Comparison of ENCODE assay signal across 8 mouse cellular contexts in the genomic region with DNA sequence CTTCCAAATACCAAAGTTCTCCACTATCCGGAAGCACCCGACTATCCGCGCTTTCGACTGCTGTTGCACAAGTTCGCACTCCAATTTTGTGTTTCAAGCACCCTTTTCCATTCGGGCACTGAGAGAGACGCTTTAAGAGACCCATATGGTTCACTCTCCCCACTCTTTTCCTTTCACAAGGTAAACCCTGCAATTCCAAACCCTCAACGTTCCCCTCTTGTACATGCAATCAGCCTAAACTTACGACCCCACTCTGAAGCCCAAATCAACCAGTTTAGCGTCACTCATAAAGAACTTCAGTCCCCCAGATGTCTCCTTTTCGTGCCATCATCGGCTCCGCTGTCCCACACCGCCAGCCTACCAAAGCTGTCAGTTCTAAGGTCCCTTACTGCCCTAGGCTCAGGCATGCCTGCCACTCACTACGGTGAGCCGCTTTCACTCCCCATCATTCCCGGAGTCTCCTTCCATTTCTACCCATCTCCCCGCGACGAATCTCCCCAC. TPM values are rescaled to one million over a fixed set of nuclear protein-coding genes. Genes with fewer than 3 reads are reported as not detected.
DNase-seq lines count a peak whose midpoint lies in the region; ATAC-seq lines count a peak whose summit lies in the region.

No protein-coding gene starts in this region.

- peaks cover 3% of the 10 kb centered on the region; the same call in 1 of the 2 replicates for H3K36me3 ChIP-seq in forebrain, embryonic 11.5 days (ENCODE audit: control insufficient read depth, insufficient read depth, low read length)
- peaks cover 4% of the 10 kb centered on the region; the same call in 1 of the 2 replicates for H3K36me3 ChIP-seq in macrophage (ENCODE audit: inconsistent target)

- H3K4me2 ChIP-seq in forebrain, embryonic 11.5 days (ENCODE audit: low read depth, low read length, severe bottlenecking), result peak overlapping the region; percentile 84

- no peaks in the 10 kb centered on the region for H3K27me3 ChIP-seq in forebrain, embryonic 11.5 days (ENCODE audit: control insufficient read depth, insufficient read depth, low read length)

- H3K4me1 ChIP-seq in forebrain, embryonic 11.5 days (replicated peaks; ENCODE audit: control insufficient read depth, insufficient read depth, low read length), result peaks cover 8% of the 10 kb centered on the region

- DNase-seq in adrenal gland, adult 2 months, result peak; percentile 25
- DNase-seq in adrenal gland, postnatal 25 days, result no peak
- peak; percentile 10 to 11 for DNase-seq in CD8-positive naive resting alpha-beta T cell, adult 2 months (ENCODE audit: low read depth in 2 of 2, low spot score in 2 of 2)
- DNase-seq in forebrain, embryonic 11.5 days (ENCODE audit: low spot score), result no peak
- DNase-seq in kidney, adult 9 months, result peak; percentile 27
- peak; percentile 17 for DNase-seq in thymus, postnatal 25 days
- DNase-seq in gastrocnemius, adult 8-10 months (ENCODE audit: low spot score in 2 of 2), result no peak

- ATAC-seq in forebrain, embryonic 11.5 days (replicated peaks; ENCODE audit: low FRiP score), result no peak

- H3K27ac ChIP-seq in forebrain, embryonic 11.5 days (ENCODE audit: low read depth, low read length), result peak overlapping the region; percentile 80; the same call in 1 of the 2 replicates
- H3K27ac ChIP-seq in macrophage, result peak overlapping the region; percentile 21

- under 1% methylated on average over 21 of the region's 21 CpGs for WGBS in forebrain, embryonic 11.5 days
- 2% methylated on average over 21 of the region's 21 CpGs for WGBS in macrophage (ENCODE audit: missing documents)

- no peaks in the 10 kb centered on the region for H3K9me3 ChIP-seq in forebrain, embryonic 11.5 days (ENCODE audit: control insufficient read depth, low read length)

- H3K4me3 ChIP-seq in forebrain, embryonic 11.5 days (ENCODE audit: low read depth, low read length), result peak overlapping the region; percentile 86
- peak overlapping the region; percentile 60 for H3K4me3 ChIP-seq in macrophage (ENCODE audit: inconsistent target)

- peak overlapping the region; percentile 77 for H3K9ac ChIP-seq in forebrain, embryonic 11.5 days (ENCODE audit: low read length)

- peaks cover 90% of the 10 kb centered on the region for H3K79me2 ChIP-seq in macrophage (ENCODE audit: inconsistent target)

RNA-seq across cellular contexts. Expression of gene Hs2st1, which starts 1.1 kb away (rescaled TPM):
- total RNA-seq in adrenal gland, adult 2 months (2021), result 10 to 100 TPM; 18.9 to 20.1 TPM
- 2.7 and 2.8 TPM in 2 replicates for polyA plus RNA-seq in adrenal gland, adult 2 months (2012; rRNA removed)
- 12.9 and 19.5 TPM in 2 replicates for total RNA-seq in adrenal gland, postnatal 25 days (2021)
- polyA plus RNA-seq in forebrain, embryonic 11.5 days (2014; fragmentation: Nextera tagmentation; extraction: Ambion mirVana), result 25.3 and 26.8 TPM in 2 replicates
- 10 to 100 TPM in 21 of 26 experiments, 1 to 10 TPM in 5; 7.0 to 58.2 (median 26.5) TPM for total RNA-seq in macrophage (2018; cell fraction: chromatin; rRNA removed)
- 10 to 100 TPM in 25 of 26 experiments, 1 to 10 TPM in 1; 9.9 to 24.7 (median 16.5) TPM for total RNA-seq in macrophage (2018; cell fraction: cytosol; rRNA removed)
- total RNA-seq in macrophage (2018; cell fraction: nucleus; rRNA removed), result 10 to 100 TPM; 13.2 to 73.1 (median 28.4) TPM
- polyA plus RNA-seq in macrophage (2018), result 14.6 to 16.6 TPM (median 16.5 TPM) in 3 replicates
- total RNA-seq in gastrocnemius, adult 8-10 months (2022), result 10 to 100 TPM; 10.1 to 12.8 (median 11.7) TPM

RNA-seq across cellular contexts. Expression of gene Selenof, which starts 1.2 kb away (rescaled TPM):
- 100 to 1,000 TPM; 353 to 369 TPM for total RNA-seq in adrenal gland, adult 2 months (2021)
- 125 and 154 TPM in 2 replicates for polyA plus RNA-seq in adrenal gland, adult 2 months (2012; rRNA removed)
- total RNA-seq in adrenal gland, postnatal 25 days (2021), result 249 and 324 TPM in 2 replicates
- polyA plus RNA-seq in forebrain, embryonic 11.5 days (2014; fragmentation: Nextera tagmentation; extraction: Ambion mirVana), result 385 and 409 TPM in 2 replicates
- 100 to 1,000 TPM in 2 of 26 experiments, 10 to 100 TPM in 24; 23.5 to 130 (median 58.2) TPM for total RNA-seq in macrophage (2018; cell fraction: chromatin; rRNA removed)
- 100 to 1,000 TPM; 224 to 356 (median 300) TPM for total RNA-seq in macrophage (2018; cell fraction: cytosol; rRNA removed)
- 100 to 1,000 TPM in 15 of 26 experiments, 10 to 100 TPM in 11; 53.0 to 207 (median 110) TPM for total RNA-seq in macrophage (2018; cell fraction: nucleus; rRNA removed)
- 374 to 535 TPM (median 384 TPM) in 3 replicates for polyA plus RNA-seq in macrophage (2018)
- 100 to 1,000 TPM; 107 to 127 (median 111) TPM for total RNA-seq in gastrocnemius, adult 8-10 months (2022)

Comparison
In these comparisons a context has a peak if more than half of its experiments do, and no peak if none do; other contexts are left out.
1. DNase-seq: peak in adrenal gland, adult 2 months (single experiment), CD8-positive naive resting alpha-beta T cell, adult 2 months (2 of 2), kidney, adult 9 months (single experiment) and thymus, postnatal 25 days (single experiment); none in adrenal gland, postnatal 25 days (single experiment), forebrain, embryonic 11.5 days (single experiment) and gastrocnemius, adult 8-10 months (0 of 2).